Mouse (Mus musculus): ENCODE data around the gene Gm20388.

DNA sequence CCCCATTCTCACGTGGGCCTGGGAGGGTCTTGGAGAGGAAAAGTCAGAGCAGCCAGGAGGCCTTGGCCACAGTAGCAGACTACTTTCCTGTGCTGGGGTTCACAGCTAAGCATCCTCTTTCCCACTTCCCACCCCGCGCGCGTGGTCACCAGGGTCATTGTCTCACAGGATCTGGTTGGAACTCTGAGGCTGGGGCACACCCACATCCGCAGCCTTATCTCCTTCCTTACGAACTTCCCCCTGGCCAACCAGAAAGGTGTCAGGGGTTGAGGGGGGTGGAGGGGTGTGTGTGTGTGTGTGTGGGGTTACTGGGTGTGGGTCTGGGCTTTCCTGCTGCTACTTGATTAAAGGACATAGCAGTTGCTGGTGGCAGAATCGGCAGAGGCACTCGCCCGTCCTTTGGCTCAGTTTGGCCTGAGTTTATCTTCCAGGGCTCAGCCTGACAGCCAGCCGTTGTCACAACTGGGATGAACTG lies 2801.3 kb downstream of the Gm20388 start:
- TF ChIP-seq MAFK (IDR thresholded peaks at IDR 0.05; ENCODE audit: insufficient read depth, low read depth, low read length) (no peak), ZNF384 (IDR thresholded peaks at IDR 0.05; ENCODE audit: low read depth, low read length) (no peak)
